18 mouse cellular contexts compared by ENCODE assay signal in genomic region chr17:33911813-33912414, GRCm38 (mm10). TPM values are rescaled to one million over a fixed set of nuclear protein-coding genes. Genes with fewer than 3 reads are reported as not detected.
DNase-seq lines count a peak whose midpoint lies in the region; ATAC-seq and TF ChIP-seq lines count a peak whose summit lies in the region.
"Had no signal": no experiment of that assay in that cellular context is flagged by ENCODE, and none has a peak within 500 bp of the region (broad histone marks: within the 10 kb centered on the region; RNA-seq: fewer than 3 reads in every experiment).

No protein-coding gene starts in this region.

- peak overlapping the region; percentile 30; the same call in 1 of the 2 replicates for H3K27ac ChIP-seq in kidney, embryonic 14.5 days (ENCODE audit: low read depth, low read length)
- peak overlapping the region; percentile 44 for H3K27ac ChIP-seq in ES-Bruce4 (ENCODE audit: insufficient read depth, low read length)
- H3K27ac ChIP-seq in embryonic facial prominence, embryonic 13.5 days = no peak overlapping the region

- no peaks in the 10 kb centered on the region for H3K9me3 ChIP-seq in kidney, embryonic 14.5 days (ENCODE audit: control insufficient read depth, low read length)
- no peaks in the 10 kb centered on the region for H3K9me3 ChIP-seq in ES-Bruce4 (replicated peaks; ENCODE audit: control insufficient read depth, insufficient read depth, low read length, poor library complexity, severe bottlenecking)
- no peaks in the 10 kb centered on the region for H3K9me3 ChIP-seq in embryonic facial prominence, embryonic 13.5 days
- H3K9me3 ChIP-seq: heart, embryonic 12.5 days had no signal

- intact Hi-C loops in gastrocnemius, postnatal 14 days (cut with DNase I; ENCODE audit: low total_unique reads) = no loop called here

- no peaks in the 10 kb centered on the region for H3K27me3 ChIP-seq in kidney, embryonic 14.5 days (ENCODE audit: control insufficient read depth, insufficient read depth, low read length)
- H3K27me3 ChIP-seq in ES-Bruce4 (ENCODE audit: control insufficient read depth, insufficient read depth, low read length, poor library complexity, severe bottlenecking) = no peaks in the 10 kb centered on the region
- no peaks in the 10 kb centered on the region for H3K27me3 ChIP-seq in embryonic facial prominence, embryonic 13.5 days
- H3K27me3 ChIP-seq: heart, embryonic 12.5 days had no signal

- peaks cover 42% of the 10 kb centered on the region for H3K36me3 ChIP-seq in kidney, embryonic 14.5 days (ENCODE audit: control insufficient read depth, insufficient read depth, low read length)
- H3K36me3 ChIP-seq in ES-Bruce4 (ENCODE audit: control insufficient read depth, insufficient read depth, low read length, poor library complexity, severe bottlenecking) = peaks cover 29% of the 10 kb centered on the region
- H3K36me3 ChIP-seq in embryonic facial prominence, embryonic 13.5 days = peaks cover 43% of the 10 kb centered on the region

- H3K4me2 ChIP-seq in kidney, embryonic 14.5 days (replicated peaks; ENCODE audit: low read depth, low read length) = peak overlapping the region; percentile 24
- H3K4me2 ChIP-seq in embryonic facial prominence, embryonic 13.5 days = no peak overlapping the region
- H3K4me2 ChIP-seq: heart, embryonic 12.5 days; liver, embryonic 11.5 days had no signal

- no peak for ATAC-seq in cerebellum, adult (ENCODE audit: insufficient number of reproducible peaks, low FRiP score, low TSS enrichment)
- no peak for ATAC-seq in kidney, embryonic 14.5 days (ENCODE audit: low FRiP score, low TSS enrichment)
- ATAC-seq in embryonic facial prominence, embryonic 13.5 days (ENCODE audit: insufficient number of reproducible peaks, insufficient read depth, low FRiP score, low TSS enrichment, low read depth) = no peak
- ATAC-seq: forebrain, embryonic 16.5 days; intestine, embryonic 16.5 days had no signal

- peaks cover 23% of the 10 kb centered on the region for H3K4me1 ChIP-seq in kidney, embryonic 14.5 days (ENCODE audit: control insufficient read depth, insufficient read depth, low read length)
- H3K4me1 ChIP-seq in ES-Bruce4 (ENCODE audit: control insufficient read depth, insufficient read depth, low read length) = peaks cover 3% of the 10 kb centered on the region
- peaks cover 43% of the 10 kb centered on the region for H3K4me1 ChIP-seq in embryonic facial prominence, embryonic 13.5 days

- WGBS in kidney, embryonic 14.5 days = 47% methylated on average over 28 of the region's 28 CpGs
- WGBS in embryonic facial prominence, embryonic 13.5 days = 90% methylated on average over 28 of the region's 28 CpGs

- DNase-seq in cerebellum, adult 8-10 months = peak; percentile 27
- DNase-seq in kidney, postnatal 14 days = no peak
- no peak for DNase-seq in right cerebral cortex, postnatal 4 days
- DNase-seq in gastrocnemius, postnatal 14 days = no peak
- DNase-seq: layer of hippocampus, adult 9-11 months; thymus, postnatal 25 days had no signal

- no peak for TF ChIP-seq POLR2A in ES-Bruce4 (IDR thresholded peaks at IDR 0.05; ENCODE audit: insufficient read depth, low read length)

- peak; percentile 0 for TF ChIP-seq CTCF in ES-Bruce4 (IDR thresholded peaks at IDR 0.05; ENCODE audit: low read depth, low read length)

- peak overlapping the region; percentile 23; the same call in 1 of the 2 replicates for H3K9ac ChIP-seq in kidney, embryonic 14.5 days (ENCODE audit: low read depth, low read length)
- H3K9ac ChIP-seq in ES-Bruce4 (ENCODE audit: low read depth, poor library complexity, severe bottlenecking) = peak overlapping the region; percentile 22
- 0 out of 2 replicates have a peak overlapping the region, but pooled peaks have one; percentile 27 for H3K9ac ChIP-seq in embryonic facial prominence, embryonic 13.5 days
- H3K9ac ChIP-seq: heart, embryonic 12.5 days had no signal

- TF ChIP-seq EP300 in ES-Bruce4 (IDR thresholded peaks at IDR 0.05; ENCODE audit: insufficient read depth, low read depth, low read length) = 0 out of 2 replicates have a peak, but pooled peaks have one; percentile 3

- peak overlapping the region; percentile 13; the same call in 1 of the 2 replicates for H3K4me3 ChIP-seq in kidney, embryonic 14.5 days (ENCODE audit: low read length)
- peak overlapping the region; percentile 26 for H3K4me3 ChIP-seq in ES-Bruce4 (ENCODE audit: low read depth, low read length)
- no peak overlapping the region for H3K4me3 ChIP-seq in embryonic facial prominence, embryonic 13.5 days
- H3K4me3 ChIP-seq: heart, embryonic 12.5 days; myocyte had no signal

RNA-seq across cellular contexts. Expression of gene Daxx, which starts 2.7 kb away (rescaled TPM):
- 31.9 and 50.8 TPM in 2 replicates for polyA plus RNA-seq in kidney, embryonic 14.5 days (2014; fragmentation: Nextera tagmentation; extraction: Ambion mirVana)
- 40.2 and 42.3 TPM in 2 replicates for polyA plus RNA-seq in ES-Bruce4 (2011; ENCODE audit: insufficient read depth, insufficient read length, low read depth, missing spikeins)
- polyA plus RNA-seq in embryonic facial prominence, embryonic 13.5 days (2015; fragmentation: Nextera tagmentation; extraction: Ambion mirVana) = 57.7 and 58.9 TPM in 2 replicates
- total RNA-seq in gastrocnemius, postnatal 14 days (2021) = 10 to 100 TPM; 10.2 to 13.8 TPM

RNA-seq across cellular contexts. Expression of gene Tapbp, which starts 3.8 kb away (rescaled TPM):
- polyA plus RNA-seq in kidney, embryonic 14.5 days (2014; fragmentation: Nextera tagmentation; extraction: Ambion mirVana) = 17.4 and 24.6 TPM in 2 replicates
- polyA plus RNA-seq in ES-Bruce4 (2011; ENCODE audit: insufficient read depth, insufficient read length, low read depth, missing spikeins) = 81.0 and 97.3 TPM in 2 replicates
- polyA plus RNA-seq in embryonic facial prominence, embryonic 13.5 days (2015; fragmentation: Nextera tagmentation; extraction: Ambion mirVana) = 26.6 and 31.9 TPM in 2 replicates
- total RNA-seq in gastrocnemius, postnatal 14 days (2021) = 10 to 100 TPM; 32.9 to 35.7 TPM

RNA-seq across cellular contexts. Expression of gene Zbtb22, which starts 3.8 kb away (rescaled TPM):
- 11.1 TPM in 2 replicates for polyA plus RNA-seq in kidney, embryonic 14.5 days (2014; fragmentation: Nextera tagmentation; extraction: Ambion mirVana)
- 14.8 and 20.7 TPM in 2 replicates for polyA plus RNA-seq in ES-Bruce4 (2011; ENCODE audit: insufficient read depth, insufficient read length, low read depth, missing spikeins)
- polyA plus RNA-seq in embryonic facial prominence, embryonic 13.5 days (2015; fragmentation: Nextera tagmentation; extraction: Ambion mirVana) = 15.4 and 17.6 TPM in 2 replicates
- total RNA-seq in gastrocnemius, postnatal 14 days (2021) = 10 to 100 TPM; 13.5 to 16.1 TPM

RNA-seq across cellular contexts. Expression of gene Platr17, which starts 7.0 kb away (rescaled TPM):
- not detected in 2 replicates for polyA plus RNA-seq in kidney, embryonic 14.5 days (2014; fragmentation: Nextera tagmentation; extraction: Ambion mirVana)
- 16.7 and 19.1 TPM in 2 replicates for polyA plus RNA-seq in ES-Bruce4 (2011; ENCODE audit: insufficient read depth, insufficient read length, low read depth, missing spikeins)
- 0.27 TPM in 1 of 2 replicates, not detected in the other for polyA plus RNA-seq in embryonic facial prominence, embryonic 13.5 days (2015; fragmentation: Nextera tagmentation; extraction: Ambion mirVana)
- total RNA-seq in gastrocnemius, postnatal 14 days (2021) = not detected
- total RNA-seq: adrenal gland, adult 18-20 months; gastrocnemius, adult 8-10 months; megakaryocyte-erythroid progenitor cell, adult 5-6 weeks had no signal
- polyA plus RNA-seq: intestine, embryonic 16.5 days had no signal

RNA-seq across cellular contexts. Expression of gene Rgl2, which starts 17.4 kb away (rescaled TPM):
- polyA plus RNA-seq in kidney, embryonic 14.5 days (2014; fragmentation: Nextera tagmentation; extraction: Ambion mirVana) = 26.3 and 28.2 TPM in 2 replicates
- 34.7 and 37.5 TPM in 2 replicates for polyA plus RNA-seq in ES-Bruce4 (2011; ENCODE audit: insufficient read depth, insufficient read length, low read depth, missing spikeins)
- 61.2 and 63.7 TPM in 2 replicates for polyA plus RNA-seq in embryonic facial prominence, embryonic 13.5 days (2015; fragmentation: Nextera tagmentation; extraction: Ambion mirVana)
- 10 to 100 TPM; 24.4 to 24.7 TPM for total RNA-seq in gastrocnemius, postnatal 14 days (2021)
